ENCODE assay signal across 31 mouse cellular contexts in genomic region chr5:98562806-98563205, GRCm38 (mm10). TPM values are rescaled to one million over a fixed set of nuclear protein-coding genes. Genes with fewer than 3 reads are reported as not detected.
"Had no signal": no experiment of that assay in that cellular context is flagged by ENCODE, and none has a peak within 500 bp of the region (broad histone marks: within the 10 kb centered on the region; RNA-seq: fewer than 3 reads in every experiment).

No protein-coding gene starts in this region.

- H3K9ac ChIP-seq: heart, embryonic 12.5 days; hindbrain, embryonic 12.5 days; hindbrain, embryonic 14.5 days; intestine, embryonic 15.5 days; limb, embryonic 12.5 days had no signal

- H3K4me1 ChIP-seq: intestine, embryonic 15.5 days had no signal

- H3K27ac ChIP-seq: gastrocnemius, adult 2 months; heart, embryonic 10.5 days; hindbrain, embryonic 12.5 days; hindbrain, embryonic 14.5 days; intestine, embryonic 15.5 days; layer of hippocampus, adult 2 months; left cerebral cortex, adult 2 months; limb, embryonic 10.5 days; limb, embryonic 12.5 days had no signal

- H3K4me3 ChIP-seq: gastrocnemius, adult 2 months; heart, embryonic 10.5 days; heart, embryonic 12.5 days; hindbrain, embryonic 10.5 days; hindbrain, embryonic 12.5 days; intestine, embryonic 15.5 days; layer of hippocampus, adult 2 months; left cerebral cortex, adult 2 months; limb, embryonic 10.5 days; limb, embryonic 12.5 days had no signal

- H3K4me2 ChIP-seq: heart, embryonic 12.5 days; hindbrain, embryonic 12.5 days; hindbrain, embryonic 14.5 days; intestine, embryonic 15.5 days; limb, embryonic 12.5 days; liver, embryonic 11.5 days had no signal

- H3K9me3 ChIP-seq: heart, embryonic 10.5 days; heart, embryonic 12.5 days; hindbrain, embryonic 10.5 days; hindbrain, embryonic 12.5 days; intestine, embryonic 15.5 days; limb, embryonic 10.5 days; limb, embryonic 12.5 days had no signal

- DNase-seq: gastrocnemius, adult 2 months; gastrocnemius, postnatal 10 days; gastrocnemius, postnatal 25 days; heart, adult 18-20 months; heart, postnatal 10 days; heart, postnatal 4 days; kidney, adult 18-20 months; kidney, adult 8-10 months; kidney, postnatal 10 days; kidney, postnatal 25 days; kidney, postnatal 4 days; liver had no signal

- ATAC-seq: hindbrain, embryonic 16.5 days; inflammation-experienced regulatory T-cells, adult 6 months; intestine, embryonic 15.5 days; intestine, postnatal 0 days had no signal

- H3K27me3 ChIP-seq: heart, embryonic 12.5 days; hindbrain, embryonic 12.5 days; intestine, embryonic 15.5 days; limb, embryonic 12.5 days had no signal

- H3K36me3 ChIP-seq: heart, embryonic 10.5 days; heart, embryonic 12.5 days; hindbrain, embryonic 10.5 days; hindbrain, embryonic 12.5 days; intestine, embryonic 15.5 days; limb, embryonic 10.5 days; limb, embryonic 12.5 days had no signal

RNA-seq across cellular contexts. Expression of gene Gm11111, which starts 10.3 kb away (rescaled TPM):
- polyA plus RNA-seq: heart, embryonic 10.5 days; heart, embryonic 12.5 days; heart, embryonic 14.5 days; heart, embryonic 16.5 days; hindbrain, embryonic 10.5 days; hindbrain, embryonic 12.5 days; hindbrain, embryonic 14.5 days; hindbrain, embryonic 16.5 days; inflammation-experienced regulatory T-cells, adult 6 months; intestine, embryonic 15.5 days; intestine, postnatal 0 days; kidney, embryonic 14.5 days; kidney, embryonic 16.5 days; limb, embryonic 10.5 days; limb, embryonic 12.5 days; limb, embryonic 14.5 days; liver, embryonic 11.5 days had no signal
